Mouse (Mus musculus) adrenal gland, postnatal 4 days (tissue): ENCODE data around the gene Zdhhc8. TPM values are rescaled to one million over a fixed set of nuclear protein-coding genes. Genes with fewer than 3 reads are reported as not detected.
A peak's percentile ranks its signal among the peaks of the same experiment; 100 is the strongest.
"Not testable (repeated sequence)": the region's sequence is repeated elsewhere in the genome, so short reads cannot be mapped to it uniquely, and the experiment has no call there.

Experiments
- DNase-seq, 2 experiments: peaks; one replicate each; pipeline ENCODE4 v3.0.0; 2021 to 2022; ENCODE audit warnings: low spot score in 2 of 2, mixed read lengths in 2 of 2
- total RNA-seq, 2 experiments: library from RNA; stranded (reverse); gene quantifications; 2 replicates each; pipeline ENCODE4 v1.2.3; 2021

The Zdhhc8 gene
- total RNA-seq, 2 experiments from 2014 or later: 26.7 to 27.0 TPM

DNA sequence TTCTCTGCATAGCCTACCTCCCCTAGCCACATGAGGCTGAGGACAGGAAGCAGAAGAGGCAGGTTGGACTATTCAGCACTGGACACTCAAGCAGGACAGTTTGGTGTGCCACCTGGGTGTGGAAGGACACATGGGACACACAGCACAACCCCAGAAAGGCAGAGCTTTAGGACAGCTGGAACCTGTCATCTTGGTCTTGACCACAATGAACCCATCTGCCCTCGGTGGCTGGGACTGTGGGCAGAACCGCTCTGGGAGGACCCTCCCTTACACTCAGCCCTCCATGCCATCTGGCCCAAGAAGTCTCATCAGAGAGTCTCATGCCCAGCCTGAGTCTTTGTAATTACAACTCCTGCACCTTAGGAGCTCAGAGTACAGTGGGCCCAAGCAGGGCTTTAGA, 34.9 kb downstream of the Zdhhc8 start:
- no peak for DNase-seq

DNA sequence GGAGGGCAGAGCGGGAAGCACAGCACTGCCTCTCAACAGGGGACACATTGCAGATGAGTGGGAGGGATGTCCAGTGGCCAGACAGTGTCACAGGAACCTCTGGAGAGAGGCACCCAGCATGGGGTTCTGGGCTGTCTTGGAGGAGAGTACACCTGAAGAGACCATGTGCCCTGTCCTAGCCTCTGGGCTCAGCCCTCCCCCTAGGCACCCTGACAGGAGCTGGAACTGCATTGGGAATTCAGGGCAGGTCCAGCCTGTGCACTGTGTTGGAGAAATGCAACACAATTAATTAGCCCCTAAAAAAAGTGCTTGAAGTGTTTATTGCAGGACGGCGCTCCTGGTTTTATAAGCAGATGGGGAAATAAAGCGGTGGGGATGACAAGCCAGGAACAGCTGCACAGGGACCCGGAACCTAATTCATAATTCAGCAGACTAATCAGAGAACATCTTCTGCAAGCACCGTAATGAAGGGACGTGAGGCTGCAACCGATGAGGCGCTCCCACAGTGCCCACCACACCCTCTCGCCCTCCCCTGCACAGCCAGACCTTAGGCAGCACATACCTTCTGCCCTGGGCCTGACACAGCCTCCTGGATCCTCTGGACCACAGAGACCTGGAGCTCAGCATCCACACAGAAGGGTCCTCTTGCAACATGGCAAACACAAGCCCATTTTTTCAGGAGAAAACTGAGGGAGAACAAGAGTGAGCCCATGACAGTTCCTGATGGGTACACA, 36.4 kb downstream of the Zdhhc8 start:
- DNase-seq: no peak

DNA sequence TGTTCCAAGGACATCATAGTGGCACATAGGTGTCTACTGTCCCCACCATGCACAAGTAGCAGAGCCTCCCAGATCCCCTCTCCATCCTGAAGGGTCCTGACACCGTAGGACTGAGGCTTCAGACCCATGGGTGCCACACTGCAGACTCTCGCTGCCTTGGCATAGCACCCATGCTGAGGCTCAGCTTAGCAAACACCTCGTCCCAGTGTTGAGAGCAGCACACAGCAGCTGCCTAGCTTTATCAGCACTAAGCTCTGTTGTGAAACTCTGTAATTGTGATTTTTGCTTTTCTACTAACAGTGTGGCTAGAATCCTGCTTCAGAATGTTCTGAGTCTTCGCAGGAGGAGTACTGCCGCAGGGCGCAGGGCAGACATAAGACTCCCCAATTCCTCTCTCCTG, 37.1 kb downstream of the Zdhhc8 start:
- DNase-seq: no peak

DNA sequence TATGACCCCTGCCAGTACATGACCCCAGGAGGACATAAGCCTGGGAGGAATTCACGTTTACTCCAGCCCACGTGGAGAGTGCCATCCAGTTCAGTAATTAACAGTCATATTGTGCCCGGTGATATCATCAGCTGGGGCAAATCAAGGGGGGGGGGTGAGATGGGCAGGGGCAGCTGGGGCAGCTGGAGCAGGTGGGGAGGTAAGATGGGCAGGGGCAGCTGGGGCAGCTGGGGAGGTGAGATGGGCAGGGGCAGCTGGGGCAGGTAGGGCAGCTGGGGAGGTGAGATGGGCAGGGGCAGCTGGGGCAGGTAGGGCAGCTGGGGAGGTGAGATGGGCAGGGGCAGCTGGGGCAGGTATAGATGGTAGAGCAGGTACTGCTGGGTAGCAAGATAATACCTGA, 39.4 kb downstream of the Zdhhc8 start:
- not testable (repeated sequence) for DNase-seq

DNA sequence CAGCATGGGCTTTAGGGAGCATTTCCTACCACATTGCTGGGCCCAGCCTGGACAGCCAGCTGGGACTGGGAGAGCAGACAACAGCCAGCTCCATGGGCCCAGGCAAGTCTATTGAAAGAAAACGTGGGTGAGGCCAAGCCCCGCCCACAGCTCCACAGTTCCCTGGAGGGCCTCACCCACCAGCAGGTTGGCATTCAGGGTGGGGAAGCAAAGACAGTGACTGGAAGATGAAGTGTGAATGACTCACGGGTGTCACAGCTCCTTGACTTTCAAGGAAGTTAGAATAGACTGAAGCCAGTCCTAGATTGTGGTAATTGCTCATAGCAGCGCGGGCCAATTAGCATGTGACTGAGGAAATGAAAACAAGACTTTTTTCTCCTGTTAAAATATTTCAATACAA, 39.9 kb downstream of the Zdhhc8 start:
- no peak for DNase-seq

DNA sequence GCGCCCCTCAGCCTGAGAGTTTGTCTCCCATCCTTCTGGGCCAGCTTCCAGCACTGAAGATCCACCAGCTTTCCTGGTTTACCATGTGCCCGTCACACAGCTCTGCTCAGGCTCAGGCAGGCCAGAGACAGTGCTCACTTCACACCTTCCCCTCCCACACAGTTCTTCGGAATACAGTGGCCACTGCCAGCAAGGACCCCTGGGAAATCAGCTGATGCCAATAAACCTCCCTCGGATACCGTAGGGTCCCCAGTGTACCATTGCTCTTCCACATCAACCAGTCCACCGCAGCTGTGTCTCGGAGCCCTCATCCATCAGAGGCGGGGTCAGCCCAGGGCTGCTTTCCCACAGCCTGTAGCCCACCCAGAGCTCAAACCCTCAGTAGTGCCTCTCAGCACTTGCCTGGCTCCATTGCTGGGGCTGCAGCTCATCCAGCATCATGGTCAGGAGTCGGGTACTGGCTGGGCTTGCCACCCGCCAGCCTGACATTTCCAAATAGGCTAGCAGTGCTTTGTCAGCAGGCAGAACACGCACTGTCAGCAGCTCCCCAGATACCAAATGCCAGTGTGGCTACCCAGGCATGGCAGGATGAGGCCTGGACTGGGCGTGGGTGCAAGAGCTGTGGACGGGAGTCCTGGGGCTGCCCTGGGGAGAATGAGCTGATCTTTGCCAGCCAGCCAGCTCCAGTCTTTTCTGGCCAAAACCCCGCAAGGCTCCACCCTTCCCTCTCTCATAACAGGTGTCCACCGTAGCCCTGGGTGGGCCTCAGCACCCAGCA, 40.5 kb downstream of the Zdhhc8 start:
- no peak for DNase-seq

DNA sequence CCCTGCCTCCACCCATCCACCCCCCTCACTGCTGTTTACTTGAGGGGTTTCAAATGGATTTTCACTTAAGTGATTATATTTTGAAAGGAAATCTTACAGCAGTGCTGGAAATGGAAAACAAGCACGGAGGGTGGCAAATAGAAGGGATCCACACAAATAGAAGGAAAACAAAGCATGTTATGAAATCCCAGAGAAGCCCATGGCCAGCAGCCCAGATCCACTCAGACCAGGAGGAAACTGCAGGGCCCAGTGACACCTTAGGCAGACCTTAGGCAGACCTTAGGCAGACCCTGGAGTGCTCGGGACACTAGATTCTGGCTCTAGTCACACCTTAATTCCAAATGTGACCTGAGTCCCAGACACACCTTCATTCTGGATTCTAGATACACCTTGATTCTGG, 43.9 kb downstream of the Zdhhc8 start:
- no peak for DNase-seq

DNA sequence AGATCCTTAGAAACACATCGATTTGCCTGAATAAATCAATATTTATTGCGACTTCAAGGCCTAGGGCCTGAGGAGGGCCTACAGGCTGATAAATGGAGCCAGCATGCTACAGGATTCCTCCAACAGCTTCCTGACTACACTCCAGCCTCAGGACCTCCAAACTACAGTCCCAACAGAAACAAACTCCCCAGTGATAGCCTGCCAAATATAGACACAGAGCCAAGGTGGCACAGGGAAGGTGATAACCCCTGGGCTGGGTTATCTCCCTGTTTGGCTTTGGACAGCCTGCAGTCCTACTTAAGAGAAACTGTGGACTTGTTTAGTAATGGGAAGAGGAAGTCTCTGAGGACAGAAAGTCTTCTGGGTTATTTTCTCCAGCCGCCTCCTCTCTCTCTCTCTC, 47.7 kb downstream of the Zdhhc8 start:
- DNase-seq: no peak

DNA sequence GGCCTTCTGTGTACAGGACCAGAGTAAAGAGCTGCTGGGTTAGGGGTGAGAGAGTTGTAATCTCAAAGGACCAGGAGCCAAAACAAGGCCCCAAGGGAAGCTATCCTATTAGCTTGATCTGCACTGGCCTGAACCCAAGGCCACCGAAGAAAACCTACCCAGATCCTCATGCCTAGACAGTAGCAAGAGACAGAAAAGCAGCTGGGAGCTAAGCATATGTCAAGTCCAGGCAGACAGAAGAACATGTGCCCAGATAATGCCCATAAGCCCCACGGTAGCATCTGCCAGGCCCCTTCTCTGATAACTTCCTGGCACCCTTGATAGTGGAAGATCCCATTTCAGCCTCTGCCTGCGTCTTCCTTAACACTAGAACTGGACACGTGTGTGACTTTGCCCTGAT, 48.1 kb downstream of the Zdhhc8 start:
- no peak for DNase-seq

DNA sequence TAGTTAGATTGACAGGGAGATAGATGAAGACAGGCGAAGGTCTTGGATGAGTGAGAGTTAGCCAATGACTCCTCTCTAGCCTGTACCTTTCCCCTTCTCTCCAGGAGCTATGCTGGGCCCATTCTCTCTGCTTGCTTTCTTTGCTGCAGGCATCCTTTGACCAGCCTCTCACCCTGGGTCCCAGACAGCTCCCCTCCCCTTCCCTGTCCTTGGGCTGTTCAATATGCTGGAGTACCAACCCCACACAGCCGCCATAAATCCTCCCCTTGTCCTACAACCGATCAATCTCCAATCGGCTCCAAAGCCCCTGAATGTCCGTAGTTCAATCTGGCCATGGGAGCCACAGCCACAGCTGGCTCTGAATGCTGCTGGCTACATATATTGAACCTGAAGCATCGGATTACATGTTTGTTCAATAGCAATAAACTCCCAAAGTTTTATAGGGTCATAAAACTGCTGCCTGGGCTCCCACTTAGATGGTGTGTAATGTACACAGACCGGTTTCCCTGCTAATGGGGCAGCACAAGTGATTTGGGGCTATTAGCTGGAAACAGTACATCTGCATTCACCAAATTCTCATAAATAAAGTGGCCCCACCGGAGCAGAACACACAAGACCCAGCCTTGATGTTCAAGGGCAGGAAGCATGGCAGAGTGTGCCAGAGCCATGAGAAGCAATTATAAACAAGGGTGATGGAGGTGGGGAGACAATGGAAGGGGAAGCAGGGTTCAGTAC, 49.1 kb downstream of the Zdhhc8 start:
- no peak for DNase-seq

DNA sequence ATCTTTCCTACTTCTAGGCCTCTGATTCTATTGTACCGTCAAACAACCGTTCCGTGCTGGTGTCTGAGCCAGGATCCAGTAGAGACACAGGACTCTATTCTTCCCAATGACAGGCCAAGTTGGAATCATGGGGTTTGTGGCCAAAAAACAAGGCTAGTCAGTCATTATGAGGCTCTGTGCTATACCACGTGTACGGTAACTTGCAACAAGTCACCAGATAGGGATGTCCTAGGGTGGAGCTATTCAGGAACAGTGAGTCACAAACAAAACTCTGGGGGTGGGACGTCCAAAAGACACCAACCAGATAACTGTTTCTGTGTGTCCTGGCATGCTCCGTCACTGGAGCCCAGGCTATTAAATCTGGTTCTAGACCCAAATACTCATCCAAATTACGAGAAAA, 52.2 kb downstream of the Zdhhc8 start:
- no peak for DNase-seq

DNA sequence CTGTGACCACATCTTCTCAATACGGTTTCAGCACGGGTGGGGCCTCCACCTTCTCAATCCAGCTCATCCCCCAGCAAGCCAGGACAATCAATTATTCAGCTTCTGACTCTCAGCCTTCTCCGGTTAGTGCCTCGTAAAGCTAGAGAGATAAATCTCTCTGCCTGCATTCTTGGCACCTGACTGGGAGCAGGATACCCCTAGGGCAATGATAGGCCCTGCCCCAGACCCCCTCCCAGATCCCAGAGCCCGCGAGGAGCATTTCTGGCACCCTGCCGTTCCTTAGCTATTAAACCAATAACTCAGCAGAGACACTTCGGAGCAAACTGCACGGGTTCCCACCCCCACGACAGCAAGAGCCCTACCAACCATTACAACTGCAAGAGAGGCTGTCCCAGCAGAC, 53.5 kb downstream of the Zdhhc8 start:
- DNase-seq: no peak

DNA sequence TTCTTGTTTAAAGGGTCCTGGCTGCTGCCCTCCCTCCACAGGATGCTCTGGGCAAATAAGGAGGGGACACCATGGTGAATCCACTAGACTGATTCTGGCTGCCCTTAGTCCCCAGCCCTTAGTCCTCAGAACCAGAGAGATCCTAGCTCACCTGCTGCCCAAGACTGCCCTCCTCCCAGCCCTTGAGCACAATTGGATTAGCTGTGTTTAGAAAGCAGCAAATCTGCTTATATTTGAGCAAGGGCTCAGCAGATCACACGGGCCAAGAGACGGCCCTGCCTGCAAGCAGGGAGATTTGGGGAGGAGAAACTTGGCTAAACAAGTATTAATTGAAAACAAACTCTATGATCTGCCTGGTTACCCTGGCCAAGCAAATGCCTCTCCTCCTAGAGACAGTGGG, 55.3 kb downstream of the Zdhhc8 start:
- no peak for DNase-seq

DNA sequence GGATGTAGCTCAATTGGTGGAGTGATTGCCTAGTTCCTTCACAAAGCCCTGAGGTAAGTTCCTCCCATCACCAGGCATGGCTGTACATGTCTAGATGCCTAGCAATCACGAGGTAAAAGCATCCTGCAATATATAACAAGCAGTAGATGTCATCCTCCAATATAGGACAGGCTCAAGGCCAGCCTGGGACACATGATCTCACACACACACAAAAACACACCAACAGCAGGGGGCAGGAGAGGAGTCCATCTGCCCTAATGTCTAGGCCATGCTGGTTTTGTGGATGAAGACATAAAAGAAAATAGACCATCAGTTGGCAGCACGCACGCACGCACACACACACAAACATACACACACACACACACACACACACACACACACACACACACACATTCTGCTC, 58.2 kb downstream of the Zdhhc8 start:
- DNase-seq: no peak

DNA sequence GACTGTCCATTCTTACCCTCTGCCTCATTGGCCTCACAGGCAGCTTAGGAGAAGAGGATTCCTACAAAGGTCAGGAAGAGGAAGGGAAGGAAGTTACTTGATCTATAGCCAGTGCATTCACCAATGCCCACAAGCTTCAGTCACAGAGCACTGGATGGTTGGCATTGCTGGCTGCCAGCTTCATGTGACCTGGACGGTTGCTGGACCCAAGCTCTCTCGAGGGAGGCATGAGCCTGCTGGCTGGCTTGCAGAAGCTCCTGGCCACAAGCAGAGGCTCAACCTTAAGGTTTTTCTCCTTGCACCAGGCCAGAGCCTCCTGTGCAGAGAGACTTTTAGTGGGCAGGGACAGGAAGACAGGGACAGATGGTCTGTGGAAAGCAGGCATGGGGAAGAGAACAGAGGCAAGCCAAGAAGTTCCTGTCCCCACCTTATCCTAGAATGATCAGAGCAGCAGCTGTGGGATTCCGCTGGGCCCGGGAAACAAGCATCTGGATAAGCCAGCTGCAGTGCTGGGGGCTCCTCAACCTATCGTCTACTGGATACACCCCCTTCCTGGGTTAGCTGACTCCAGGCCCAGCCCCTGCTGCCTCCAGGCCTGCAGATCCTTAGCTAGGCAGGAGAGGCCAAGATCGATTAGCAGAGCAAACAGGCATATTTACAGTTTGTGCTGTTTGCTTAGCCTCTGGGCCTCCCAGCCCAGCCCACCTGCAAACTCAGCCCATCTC, 59.0 kb downstream of the Zdhhc8 start:
- no peak for DNase-seq

DNA sequence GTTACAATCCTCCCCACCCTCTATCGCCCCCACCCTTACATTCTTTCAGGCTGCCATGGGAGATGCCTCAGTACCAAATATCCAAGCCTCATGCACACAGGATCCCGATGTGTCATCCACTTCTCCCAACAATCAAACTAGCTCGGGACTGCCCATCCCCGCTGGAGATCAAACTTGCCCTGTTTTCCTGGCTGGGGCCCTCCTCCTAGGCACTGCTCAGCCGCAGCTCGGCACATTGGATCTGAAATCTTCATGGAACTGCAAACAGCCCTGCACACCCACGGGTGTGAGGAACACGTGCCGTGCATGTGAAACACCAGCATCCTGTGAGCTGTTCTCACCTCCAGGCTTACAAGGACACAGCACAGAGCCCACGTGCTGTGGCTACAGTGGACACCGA, 61.1 kb downstream of the Zdhhc8 start:
- DNase-seq: no peak

DNA sequence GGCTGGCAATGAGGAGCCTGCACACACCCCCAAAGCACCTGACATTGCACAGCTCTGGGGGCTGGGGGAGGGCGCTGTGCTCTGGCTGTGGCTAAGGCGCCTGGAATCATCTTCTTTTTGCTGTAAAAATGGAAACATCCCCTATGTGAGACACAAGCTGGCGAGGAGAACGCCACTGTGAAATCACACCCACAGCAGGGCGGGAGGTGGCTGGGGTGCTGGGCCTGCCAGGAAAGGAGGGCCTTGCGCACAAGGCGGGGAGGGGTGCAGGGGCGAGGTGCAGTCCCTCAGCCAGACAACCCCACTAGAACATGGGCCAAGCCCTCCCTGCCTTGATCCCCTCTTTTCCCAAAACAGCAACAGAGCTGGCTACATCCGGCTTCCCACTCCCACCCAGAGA, 61.7 kb downstream of the Zdhhc8 start:
- no peak for DNase-seq

DNA sequence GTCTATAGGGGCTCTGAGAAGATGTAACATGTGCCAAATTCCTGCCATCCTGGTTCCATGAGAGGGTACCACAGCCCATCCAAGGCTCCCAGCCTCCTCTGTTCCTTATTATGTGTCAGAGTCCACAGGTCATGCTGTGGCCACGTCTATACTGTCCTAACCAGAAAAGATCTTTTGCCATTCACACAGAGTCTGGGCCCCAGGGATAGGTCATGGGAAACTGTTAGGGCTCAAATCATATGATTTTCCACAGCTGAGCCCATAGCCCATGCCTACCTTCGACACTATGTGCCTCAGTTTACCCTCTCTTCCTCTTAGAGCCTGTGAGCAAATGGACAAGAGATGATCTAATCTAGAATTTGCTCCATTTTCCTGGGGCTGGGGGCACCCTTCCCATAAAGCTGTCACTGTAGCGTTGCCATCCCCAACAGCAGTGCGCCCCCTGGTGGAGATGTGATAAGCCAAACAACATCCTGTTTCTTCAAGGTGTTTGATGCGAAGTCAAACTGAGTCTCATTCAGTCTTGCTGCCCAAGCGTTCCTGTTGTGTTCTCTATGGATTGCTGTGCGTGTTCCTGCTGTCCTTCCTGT, 62.6 kb downstream of the Zdhhc8 start:
- peak; percentile 60 to 75 for DNase-seq
